Comparison of ENCODE assay signal across 11 mouse cellular contexts in genomic region chr8:47742992-47743391, GRCm38 (mm10). TPM values are rescaled to one million over a fixed set of nuclear protein-coding genes. Genes with fewer than 3 reads are reported as not detected.
DNase-seq lines count a peak whose midpoint lies in the region; ATAC-seq and TF ChIP-seq lines count a peak whose summit lies in the region.
"Had no signal": no experiment of that assay in that cellular context is flagged by ENCODE, and none has a peak within 500 bp of the region (broad histone marks: within the 10 kb centered on the region; RNA-seq: fewer than 3 reads in every experiment).

No protein-coding gene starts in this region.

- no peak for TF ChIP-seq EP300 in stomach, postnatal 0 days (optimal IDR thresholded peaks at IDR 0.05)

- whole genome bisulfite sequencing in heart, embryonic 14.5 days, result 30% methylated on average over 8 of the region's 8 CpGs
- 38% methylated on average over 8 of the region's 8 CpGs for WGBS in stomach, embryonic 14.5 days
- 31% methylated on average over 8 of the region's 8 CpGs for WGBS in stomach, postnatal 0 days
- WGBS in limb, embryonic 14.5 days, result 26% methylated on average over 8 of the region's 8 CpGs

- TF ChIP-seq CTCF in stomach, postnatal 0 days (IDR thresholded peaks at IDR 0.05; ENCODE audit: low read depth), result no peak

- no peak for TF ChIP-seq POLR2A in limb, embryonic 14.5 days (IDR thresholded peaks at IDR 0.05; ENCODE audit: borderline replicate concordance, extremely low read depth, insufficient read depth, insufficient read length)

- H3K27ac ChIP-seq in heart, embryonic 14.5 days (replicated peaks in 1 of 2; ENCODE audit: control insufficient read depth in 1 of 2, insufficient read depth in 1 of 2, low read depth in 2 of 2, low read length in 2 of 2), result no peak overlapping the region
- no peak overlapping the region for H3K27ac ChIP-seq in stomach, embryonic 14.5 days (ENCODE audit: low read length)
- no peak overlapping the region for H3K27ac ChIP-seq in stomach, postnatal 0 days (replicated peaks)
- H3K27ac ChIP-seq in limb, embryonic 14.5 days (replicated peaks; ENCODE audit: low read depth, low read length), result peak overlapping the region; percentile 52; the same call in 1 of the 2 replicates
- H3K27ac ChIP-seq: liver, embryonic 15.5 days had no signal

- H3K4me2 ChIP-seq in heart, embryonic 14.5 days (ENCODE audit: low read length), result peak overlapping the region; percentile 30
- peak overlapping the region; percentile 16; the same call in 1 of the 2 replicates for H3K4me2 ChIP-seq in stomach, embryonic 14.5 days (replicated peaks; ENCODE audit: low read depth, low read length)
- no peak overlapping the region for H3K4me2 ChIP-seq in stomach, postnatal 0 days (replicated peaks; ENCODE audit: low read depth)
- peak overlapping the region; percentile 37 for H3K4me2 ChIP-seq in limb, embryonic 14.5 days (replicated peaks; ENCODE audit: low read depth, low read length, severe bottlenecking)
- H3K4me2 ChIP-seq: liver, embryonic 15.5 days had no signal

- H3K27me3 ChIP-seq in heart, embryonic 14.5 days (ENCODE audit: control insufficient read depth, insufficient read depth, low read length), result no peaks in the 10 kb centered on the region
- H3K27me3 ChIP-seq in stomach, embryonic 14.5 days (ENCODE audit: control insufficient read depth, insufficient read depth, low read length), result no peaks in the 10 kb centered on the region
- no peaks in the 10 kb centered on the region for H3K27me3 ChIP-seq in stomach, postnatal 0 days (ENCODE audit: control insufficient read depth, insufficient read depth, low read length)
- no peaks in the 10 kb centered on the region; the same call in 1 of the 2 replicates for H3K27me3 ChIP-seq in limb, embryonic 14.5 days (ENCODE audit: control insufficient read depth, insufficient read depth, low read length)
- H3K27me3 ChIP-seq: liver, embryonic 15.5 days; Patski had no signal

- H3K9ac ChIP-seq in heart, embryonic 14.5 days (ENCODE audit: low read length), result no peak overlapping the region
- no peak overlapping the region for H3K9ac ChIP-seq in stomach, embryonic 14.5 days (replicated peaks; ENCODE audit: low read depth, low read length)
- no peak overlapping the region for H3K9ac ChIP-seq in stomach, postnatal 0 days (ENCODE audit: low read length)
- peak overlapping the region; percentile 35; the same call in 1 of the 2 replicates for H3K9ac ChIP-seq in limb, embryonic 14.5 days (ENCODE audit: low read depth, low read length, severe bottlenecking)
- H3K9ac ChIP-seq: liver, embryonic 15.5 days had no signal

- H3K9me3 ChIP-seq in heart, embryonic 14.5 days (ENCODE audit: control insufficient read depth, low read length), result no peaks in the 10 kb centered on the region
- H3K9me3 ChIP-seq in stomach, embryonic 14.5 days (ENCODE audit: control insufficient read depth, low read depth, low read length), result no peaks in the 10 kb centered on the region
- H3K9me3 ChIP-seq in stomach, postnatal 0 days (ENCODE audit: control insufficient read depth, low read length), result no peaks in the 10 kb centered on the region
- H3K9me3 ChIP-seq in limb, embryonic 14.5 days (ENCODE audit: control insufficient read depth, low read length), result no peaks in the 10 kb centered on the region
- H3K9me3 ChIP-seq: liver, embryonic 15.5 days had no signal

- no peak overlapping the region for H3K4me3 ChIP-seq in heart, embryonic 14.5 days (ENCODE audit: control insufficient read depth in 1 of 2, insufficient read depth in 1 of 2, low read depth in 1 of 2, low read length in 2 of 2)
- H3K4me3 ChIP-seq in stomach, embryonic 14.5 days (ENCODE audit: low read depth, low read length), result no peak overlapping the region
- H3K4me3 ChIP-seq in stomach, postnatal 0 days (ENCODE audit: low read depth, low read length), result no peak overlapping the region
- peak overlapping the region; percentile 9; the same call in 1 of the 2 replicates for H3K4me3 ChIP-seq in limb, embryonic 14.5 days (replicated peaks; ENCODE audit: low read length)
- H3K4me3 ChIP-seq: erythroblast, embryonic 14.5 days; liver, embryonic 15.5 days had no signal

- 0 out of 4 replicates have a peak, but pooled peaks cover 0 to 2% of the 10 kb centered on the region in 2 experiments for H3K4me1 ChIP-seq in heart, embryonic 14.5 days (ENCODE audit: control insufficient read depth in 2 of 2, insufficient read depth in 2 of 2, low read length in 2 of 2)
- H3K4me1 ChIP-seq in stomach, embryonic 14.5 days (ENCODE audit: control insufficient read depth, insufficient read depth, low read length), result 0 out of 2 replicates have a peak, but pooled peaks cover 2% of the 10 kb centered on the region
- no peaks in the 10 kb centered on the region for H3K4me1 ChIP-seq in stomach, postnatal 0 days (replicated peaks; ENCODE audit: control insufficient read depth, insufficient read depth)
- peaks cover 5% of the 10 kb centered on the region; the same call in 1 of the 2 replicates for H3K4me1 ChIP-seq in limb, embryonic 14.5 days (ENCODE audit: control insufficient read depth, insufficient read depth, low read length)
- H3K4me1 ChIP-seq: liver, embryonic 15.5 days had no signal

- no peaks in the 10 kb centered on the region for H3K36me3 ChIP-seq in heart, embryonic 14.5 days (ENCODE audit: control insufficient read depth, insufficient read depth, low read length)
- H3K36me3 ChIP-seq in stomach, embryonic 14.5 days (ENCODE audit: control insufficient read depth, insufficient read depth, low read length), result no peaks in the 10 kb centered on the region
- H3K36me3 ChIP-seq in stomach, postnatal 0 days (ENCODE audit: control insufficient read depth, insufficient read depth, low read length), result no peaks in the 10 kb centered on the region
- no peaks in the 10 kb centered on the region for H3K36me3 ChIP-seq in limb, embryonic 14.5 days (ENCODE audit: control insufficient read depth, insufficient read depth, low read length)
- H3K36me3 ChIP-seq: liver, embryonic 15.5 days had no signal

- no peak for DNase-seq in heart, postnatal 14 days
- no peak for DNase-seq in stomach, postnatal 0 days (ENCODE audit: low spot score)
- DNase-seq in limb, embryonic 14.5 days (ENCODE audit: low spot score), result peak; percentile 24
- DNase-seq in frontal cortex, postnatal 36 days (ENCODE audit: low spot score in 2 of 2), result no peak
- DNase-seq in ovary, postnatal 10 days (ENCODE audit: low spot score), result no peak
- no peak for DNase-seq in gastrocnemius, adult 8-10 months (ENCODE audit: low spot score in 2 of 2)

- intact Hi-C loops in heart, postnatal 14 days (cut with DNase I), result loop anchor here (2.0 kb wide), 1 partner anchor 98 kb away; no protein-coding TSS in a partner anchor

- ATAC-seq in heart, embryonic 14.5 days (ENCODE audit: insufficient number of reproducible peaks, insufficient read depth, low FRiP score, low read depth), result no peak
- no peak for ATAC-seq in stomach, embryonic 14.5 days (ENCODE audit: insufficient number of reproducible peaks, insufficient read depth, low FRiP score, low read depth)
- ATAC-seq in stomach, postnatal 0 days (ENCODE audit: low FRiP score, low TSS enrichment), result no peak
- ATAC-seq in limb, embryonic 14.5 days (ENCODE audit: low FRiP score, low read depth), result peak; percentile 36; the same call in 1 of the 2 replicates

RNA-seq across cellular contexts. Expression of gene Cdkn2aip, which starts 29.3 kb away (rescaled TPM):
- 15.6 and 15.8 TPM in 2 replicates for polyA plus RNA-seq in heart, embryonic 14.5 days (2014; fragmentation: Nextera tagmentation; extraction: Ambion mirVana)
- total RNA-seq in heart, postnatal 14 days (2021), result 10 to 100 TPM; 11.0 to 11.6 TPM
- polyA plus RNA-seq in stomach, embryonic 14.5 days (2014; fragmentation: Nextera tagmentation; extraction: Ambion mirVana), result 23.7 and 24.2 TPM in 2 replicates
- 13.0 and 13.1 TPM in 2 replicates for polyA plus RNA-seq in stomach, postnatal 0 days (2015; fragmentation: Nextera tagmentation; extraction: Ambion mirVana)
- polyA plus RNA-seq in limb, embryonic 14.5 days (2012; rRNA removed), result 11.6 and 13.5 TPM in 2 replicates
- polyA plus RNA-seq in limb, embryonic 14.5 days (2014; fragmentation: Nextera tagmentation; extraction: Ambion mirVana), result 22.3 and 25.9 TPM in 2 replicates
- 1 to 10 TPM; 5.0 to 5.9 (median 5.1) TPM for total RNA-seq in gastrocnemius, adult 8-10 months (2022)
